Mouse (Mus musculus) G1E (cell line): ENCODE measurements around the gene F2.

ENCODE experiments used
- CTCF ChIP-seq: IDR thresholded peaks from 2 replicates; pipeline ENCODE4 v1.5.1; 2012; ENCODE audit warnings: low read depth, low read length, inconsistent platforms, mixed read lengths
- GATA1 ChIP-seq: IDR thresholded peaks from 2 replicates; pipeline ENCODE4 v1.6.1; 2012; ENCODE audit warnings: borderline replicate concordance, low read length, inconsistent platforms, mixed read lengths
- TAL1 ChIP-seq: conservative IDR thresholded peaks from 2 replicates; pipeline ENCODE4 v1.6.1; 2012; ENCODE audit warnings: low read depth, low read length, inconsistent platforms, mixed read lengths

DNA sequence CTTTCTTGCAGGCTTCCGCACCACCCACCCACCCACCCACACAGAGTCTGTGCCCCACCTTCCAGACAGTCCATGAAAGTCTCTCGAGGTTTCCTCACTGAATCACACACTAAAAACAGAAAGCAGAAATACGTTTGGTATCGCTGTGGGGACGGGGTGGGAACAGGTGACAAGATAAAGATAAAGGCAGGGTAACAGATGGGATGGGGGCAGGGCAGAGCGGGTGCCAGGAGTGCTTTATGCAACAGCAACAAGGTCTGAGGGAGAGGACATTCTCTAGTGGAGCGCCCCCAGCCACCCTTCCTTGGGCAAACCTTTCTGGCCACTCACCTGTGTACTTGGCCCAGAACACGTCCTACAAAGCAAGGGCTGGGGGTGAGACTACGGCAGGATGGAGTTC lies 1.4 kb downstream of the F2 start:
- TF ChIP-seq GATA1, result no peak
- TF ChIP-seq CTCF, result no peak
- peak; percentile 90 for TF ChIP-seq TAL1
